Mouse (Mus musculus): ENCODE measurements at regions not wholly inside any gene's neighbourhood (a gene's known extent, or its start where the extent isn't known, plus 50 kb on each side); places are given as distances from the start of the nearest gene placed in this dataset.

GRCm38 (mm10) chr4:55658904-55659303 is 126.6 kb upstream of the Klf4 start:
- Histone ChIP-seq H3K27me3 (replicated peaks) (no peaks in the 10 kb centered on the region), H3K4me3 (replicated peaks in 1 of 3; ENCODE audit: low read depth in 2 of 3, low read length in 2 of 3, poor library complexity in 1 of 3) (no peak overlapping the region), H3K79me2 (replicated peaks; ENCODE audit: control insufficient read depth, extremely low read depth, insufficient read depth, poor library complexity, severe bottlenecking) (no peaks in the 10 kb centered on the region), H3K4me1 (ENCODE audit: control insufficient read depth in 1 of 2, insufficient read depth in 2 of 2) (peaks cover 0 to 4% of the 10 kb centered on the region in 2 experiments; a peak in 1 of 4 replicates), H3K4me2 (ENCODE audit: insufficient read depth, low read depth, poor library complexity, severe bottlenecking) (no peak overlapping the region), H3K27ac (ENCODE audit: insufficient read depth, low read depth) (no peak overlapping the region), H3K9me3 (replicated peaks; ENCODE audit: low read length) (no peaks in the 10 kb centered on the region), H3K36me3 (replicated peaks in 1 of 2; ENCODE audit: control insufficient read depth in 1 of 2, insufficient read depth in 1 of 2, low read length in 1 of 2) (no peaks in the 10 kb centered on the region), H3K9ac (ENCODE audit: insufficient read depth, low read depth) (no peak overlapping the region)
- TF ChIP-seq IRF4 (IDR thresholded peaks at IDR 0.05; ENCODE audit: low read depth, low read length) = no peak
- TF ChIP-seq RCOR1 (conservative IDR thresholded peaks at IDR 0.05; ENCODE audit: low read depth, low read length) = no peak
- no peak for TF ChIP-seq CHD2 (IDR thresholded peaks at IDR 0.05; ENCODE audit: low read length)
- in situ Hi-C loops (cut with MboI; ENCODE audit: low pct_ligation_motif_present, low pct_unique_long_range_greater_than_20kb, low sequenced_read_pairs) (no loop called here), dilution Hi-C loops (cut with MboI; ENCODE audit: extremely low pct_ligation_motif_present, extremely low pct_unique_long_range_greater_than_20kb, low sequenced_read_pairs) (no loop called here)
- no peak for DNase-seq (ENCODE audit: extremely low read depth)

DNA sequence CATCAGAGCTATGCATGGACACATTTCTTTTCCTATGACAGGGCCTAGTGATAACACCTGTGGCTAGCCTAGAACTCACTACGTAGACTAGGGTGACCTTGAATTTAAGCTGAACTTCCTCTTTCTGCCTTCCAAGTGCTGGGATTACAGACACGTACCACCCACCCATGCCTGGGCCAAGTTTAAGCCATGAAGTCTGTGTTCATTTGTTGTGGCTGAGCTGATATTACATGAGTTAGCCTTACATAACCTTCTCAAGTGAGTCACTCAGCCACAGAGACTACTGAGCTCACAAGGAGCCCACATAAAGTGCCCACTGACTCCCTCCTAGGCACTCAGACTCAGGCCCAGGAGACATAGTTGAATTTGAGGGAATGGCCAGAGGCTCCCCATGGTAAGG is 123.1 kb upstream of the Klf4 start:
- Histone ChIP-seq H3K79me2 (replicated peaks; ENCODE audit: control insufficient read depth, extremely low read depth, insufficient read depth, poor library complexity, severe bottlenecking) (no peaks in the 10 kb centered on the region), H3K4me1 (ENCODE audit: control insufficient read depth in 1 of 2, insufficient read depth in 2 of 2) (peaks cover 4% of the 10 kb centered on the region in 2 experiments; a peak in 2 of 4 replicates), H3K27me3 (replicated peaks) (peaks cover 5% of the 10 kb centered on the region), H3K4me2 (ENCODE audit: insufficient read depth, low read depth, poor library complexity, severe bottlenecking) (no peak overlapping the region), H3K9ac (ENCODE audit: insufficient read depth, low read depth) (no peak overlapping the region), H3K27ac (ENCODE audit: insufficient read depth, low read depth) (no peak overlapping the region), H3K36me3 (replicated peaks in 1 of 2; ENCODE audit: control insufficient read depth in 1 of 2, insufficient read depth in 1 of 2, low read length in 1 of 2) (no peaks in the 10 kb centered on the region), H3K9me3 (replicated peaks; ENCODE audit: low read length) (no peaks in the 10 kb centered on the region), H3K4me3 (replicated peaks in 1 of 3; ENCODE audit: low read depth in 2 of 3, low read length in 2 of 3, poor library complexity in 1 of 3) (no peak overlapping the region)
- dilution Hi-C loops (cut with MboI; ENCODE audit: extremely low pct_ligation_motif_present, extremely low pct_unique_long_range_greater_than_20kb, low sequenced_read_pairs) = no loop called here
- no peak for DNase-seq (ENCODE audit: extremely low read depth)
- TF ChIP-seq MAX (IDR thresholded peaks at IDR 0.05; ENCODE audit: low read length) (no peak), ZNF384 (IDR thresholded peaks at IDR 0.05; ENCODE audit: low read depth, low read length) (no peak), CHD1 (IDR thresholded peaks at IDR 0.05; ENCODE audit: low read depth, low read length) (no peak), JUN (IDR thresholded peaks at IDR 0.05; ENCODE audit: insufficient read depth, low read depth, low read length) (no peak), GABPA (IDR thresholded peaks at IDR 0.05; ENCODE audit: insufficient replicate concordance, low read depth, low read length) (no peak), KAT2A (IDR thresholded peaks at IDR 0.05; ENCODE audit: insufficient replicate concordance, low read length) (no peak), SMC3 (IDR thresholded peaks at IDR 0.05; ENCODE audit: low read depth, low read length) (no peak), E2F4 (IDR thresholded peaks at IDR 0.05; ENCODE audit: insufficient replicate concordance, low read depth, low read length) (no peak), MEF2A (IDR thresholded peaks at IDR 0.05; ENCODE audit: borderline replicate concordance, low read depth, low read length) (no peak), MXI1 (IDR thresholded peaks at IDR 0.05; ENCODE audit: low read depth, low read length) (no peak), USF2 (conservative IDR thresholded peaks at IDR 0.05; ENCODE audit: low read depth, low read length) (no peak)
- in situ Hi-C loops (cut with MboI; ENCODE audit: low pct_ligation_motif_present, low pct_unique_long_range_greater_than_20kb, low sequenced_read_pairs) = no loop called here

GRCm38 (mm10) chr4:55652628-55653027 is 120.4 kb upstream of the Klf4 start:
- H3K9me3 ChIP-seq (replicated peaks; ENCODE audit: low read length) = no peaks in the 10 kb centered on the region
- no peak overlapping the region for H3K27ac ChIP-seq (ENCODE audit: insufficient read depth, low read depth)
- H3K4me1 ChIP-seq (ENCODE audit: control insufficient read depth in 1 of 2, insufficient read depth in 2 of 2) = peaks cover 4 to 6% of the 10 kb centered on the region in 2 experiments; a peak in 2 of 4 replicates
- no peaks in the 10 kb centered on the region for H3K36me3 ChIP-seq (replicated peaks in 1 of 2; ENCODE audit: control insufficient read depth in 1 of 2, insufficient read depth in 1 of 2, low read length in 1 of 2)
- in situ Hi-C loops (cut with MboI; ENCODE audit: low pct_ligation_motif_present, low pct_unique_long_range_greater_than_20kb, low sequenced_read_pairs) = no loop called here
- H3K4me3 ChIP-seq (replicated peaks in 1 of 3; ENCODE audit: low read depth in 2 of 3, low read length in 2 of 3, poor library complexity in 1 of 3) = no peak overlapping the region
- no peak for DNase-seq (ENCODE audit: extremely low read depth)
- H3K9ac ChIP-seq (ENCODE audit: insufficient read depth, low read depth) = no peak overlapping the region
- H3K4me2 ChIP-seq (ENCODE audit: insufficient read depth, low read depth, poor library complexity, severe bottlenecking) = no peak overlapping the region
- peaks cover 5% of the 10 kb centered on the region for H3K27me3 ChIP-seq (replicated peaks)
- no peaks in the 10 kb centered on the region for H3K79me2 ChIP-seq (replicated peaks; ENCODE audit: control insufficient read depth, extremely low read depth, insufficient read depth, poor library complexity, severe bottlenecking)
- dilution Hi-C loops (cut with MboI; ENCODE audit: extremely low pct_ligation_motif_present, extremely low pct_unique_long_range_greater_than_20kb, low sequenced_read_pairs) = no loop called here
- TF ChIP-seq BHLHE40 (IDR thresholded peaks at IDR 0.05; ENCODE audit: low read depth, low read length) = no peak
- TF ChIP-seq SIN3A (IDR thresholded peaks at IDR 0.05; ENCODE audit: low read length) = no peak
- TF ChIP-seq MEF2A (IDR thresholded peaks at IDR 0.05; ENCODE audit: borderline replicate concordance, low read depth, low read length) = no peak
- TF ChIP-seq UBTF (IDR thresholded peaks at IDR 0.05; ENCODE audit: low read depth, low read length) = no peak
- TF ChIP-seq POLR2AphosphoS2 (IDR thresholded peaks at IDR 0.05; ENCODE audit: low read depth, low read length) = no peak
- TF ChIP-seq CHD1 (IDR thresholded peaks at IDR 0.05; ENCODE audit: low read depth, low read length) = no peak
- no peak for TF ChIP-seq ZNF384 (IDR thresholded peaks at IDR 0.05; ENCODE audit: low read depth, low read length)
- no peak for TF ChIP-seq ELF1 (IDR thresholded peaks at IDR 0.05; ENCODE audit: low read depth, low read length)
- TF ChIP-seq RAD21 (IDR thresholded peaks at IDR 0.05; ENCODE audit: low read depth, low read length) = no peak
- no peak for TF ChIP-seq JUN (IDR thresholded peaks at IDR 0.05; ENCODE audit: insufficient read depth, low read depth, low read length)
- no peak for TF ChIP-seq MAFK (IDR thresholded peaks at IDR 0.05; ENCODE audit: insufficient replicate concordance, low read length)
- no peak for TF ChIP-seq MAZ (IDR thresholded peaks at IDR 0.05; ENCODE audit: low read depth, low read length)
- no peak for TF ChIP-seq HCFC1 (IDR thresholded peaks at IDR 0.05; ENCODE audit: low read depth, low read length)
- no peak for TF ChIP-seq USF2 (conservative IDR thresholded peaks at IDR 0.05; ENCODE audit: low read depth, low read length)
- TF ChIP-seq MYC (IDR thresholded peaks at IDR 0.05; ENCODE audit: low read depth, low read length) = no peak
- TF ChIP-seq IRF4 (IDR thresholded peaks at IDR 0.05; ENCODE audit: low read depth, low read length) = no peak
- TF ChIP-seq ZC3H11A (IDR thresholded peaks at IDR 0.05; ENCODE audit: low read depth, low read length) = no peak

All from CH12.LX (cell line).